Mouse (Mus musculus): ENCODE results near the gene Taf1b. TPM values are rescaled to one million over a fixed set of nuclear protein-coding genes. Genes with fewer than 3 reads are reported as not detected.
"Not testable (repeated sequence)": the region's sequence is repeated elsewhere in the genome, so short reads cannot be mapped to it uniquely, and the experiment has no call there.

Taf1b gene
- total and polyA plus RNA-seq, 3 experiments, result 26.6 to 49.6 (median 34.5) TPM

DNA sequence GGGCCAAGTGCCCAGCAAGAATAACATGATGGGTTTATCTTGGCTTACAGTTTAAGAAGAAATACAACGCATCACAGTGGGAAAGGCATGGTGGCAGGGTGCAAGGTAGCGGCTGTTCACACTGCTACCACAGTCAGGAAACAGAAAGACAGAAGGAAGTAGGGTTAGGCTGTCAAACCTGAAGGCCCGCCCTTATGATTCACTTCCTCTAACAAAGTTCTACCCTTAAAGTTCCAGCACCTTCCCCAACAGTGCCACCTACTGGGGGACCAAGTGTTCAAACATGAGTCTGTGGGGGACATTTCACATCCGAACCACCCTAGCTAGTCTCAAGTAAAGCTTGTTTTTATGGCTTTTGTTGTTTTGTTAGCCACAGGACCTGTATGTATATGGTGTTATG is 13.2 kb upstream of the Taf1b start:
- Histone ChIP-seq H3K4me3 (replicated peaks in 1 of 3; ENCODE audit: low read depth in 2 of 3, low read length in 2 of 3, poor library complexity in 1 of 3) (no peak overlapping the region), H3K9ac (ENCODE audit: insufficient read depth, low read depth) (no peak overlapping the region), H3K36me3 (replicated peaks in 1 of 2; ENCODE audit: control insufficient read depth in 1 of 2, insufficient read depth in 1 of 2, low read length in 1 of 2) (no peaks in the 10 kb centered on the region), H3K79me2 (replicated peaks; ENCODE audit: control insufficient read depth, extremely low read depth, insufficient read depth, poor library complexity, severe bottlenecking) (no peaks in the 10 kb centered on the region), H3K27me3 (replicated peaks) (no peaks in the 10 kb centered on the region), H3K9me3 (replicated peaks; ENCODE audit: low read length) (peaks cover 7% of the 10 kb centered on the region), H3K4me2 (ENCODE audit: insufficient read depth, low read depth, poor library complexity, severe bottlenecking) (no peak overlapping the region), H3K4me1 (ENCODE audit: control insufficient read depth in 1 of 2, insufficient read depth in 2 of 2) (no peaks in the 10 kb centered on the region), H3K27ac (ENCODE audit: insufficient read depth, low read depth) (no peak overlapping the region)
- dilution Hi-C loops (cut with MboI; ENCODE audit: extremely low pct_ligation_motif_present, extremely low pct_unique_long_range_greater_than_20kb, low sequenced_read_pairs) (no loop called here), in situ Hi-C loops (cut with MboI; ENCODE audit: low pct_ligation_motif_present, low pct_unique_long_range_greater_than_20kb, low sequenced_read_pairs) (loop anchor here (25.0 kb wide), 1 partner anchor 477 kb away; the partner anchor contains the start of gene Kidins220)
- TF ChIP-seq USF1 (IDR thresholded peaks at IDR 0.05; ENCODE audit: low read depth, low read length) (no peak), CTCF (conservative IDR thresholded peaks at IDR 0.05 in 1 of 2, IDR thresholded peaks at IDR 0.05 in 1 of 2; ENCODE audit: low read depth in 2 of 2, low read length in 2 of 2) (0 out of 4 replicates have a peak, but pooled peaks of 1 of the 2 experiments have one; percentile 3)
- DNase-seq (ENCODE audit: extremely low read depth), result no peak

GRCm38 (mm10) chr12:24486882-24487281 is 11.3 kb upstream of the Taf1b start:
- in situ Hi-C loops (cut with MboI; ENCODE audit: low pct_ligation_motif_present, low pct_unique_long_range_greater_than_20kb, low sequenced_read_pairs), result loop anchor here (25.0 kb wide), 1 partner anchor 475 kb away; the partner anchor contains the start of gene Kidins220
- DNase-seq (ENCODE audit: extremely low read depth), result no peak
- Histone ChIP-seq H3K27me3 (replicated peaks) (no peaks in the 10 kb centered on the region), H3K4me1 (ENCODE audit: control insufficient read depth in 1 of 2, insufficient read depth in 2 of 2) (no peaks in the 10 kb centered on the region), H3K9me3 (replicated peaks; ENCODE audit: low read length) (peaks cover 7% of the 10 kb centered on the region), H3K36me3 (replicated peaks in 1 of 2; ENCODE audit: control insufficient read depth in 1 of 2, insufficient read depth in 1 of 2, low read length in 1 of 2) (no peaks in the 10 kb centered on the region), H3K79me2 (replicated peaks; ENCODE audit: control insufficient read depth, extremely low read depth, insufficient read depth, poor library complexity, severe bottlenecking) (no peaks in the 10 kb centered on the region), H3K27ac (ENCODE audit: insufficient read depth, low read depth) (no peak overlapping the region), H3K4me3 (replicated peaks in 1 of 3; ENCODE audit: low read depth in 2 of 3, low read length in 2 of 3, poor library complexity in 1 of 3) (no peak overlapping the region), H3K9ac (ENCODE audit: insufficient read depth, low read depth) (no peak overlapping the region), H3K4me2 (ENCODE audit: insufficient read depth, low read depth, poor library complexity, severe bottlenecking) (no peak overlapping the region)
- TF ChIP-seq SIN3A (IDR thresholded peaks at IDR 0.05; ENCODE audit: low read length), result no peak
- TF ChIP-seq TCF12 (IDR thresholded peaks at IDR 0.05; ENCODE audit: low read depth, low read length), result no peak
- TF ChIP-seq MEF2A (IDR thresholded peaks at IDR 0.05; ENCODE audit: borderline replicate concordance, low read depth, low read length), result no peak
- no peak for TF ChIP-seq CTCF (conservative IDR thresholded peaks at IDR 0.05 in 1 of 2, IDR thresholded peaks at IDR 0.05 in 1 of 2; ENCODE audit: low read depth in 2 of 2, low read length in 2 of 2)
- TF ChIP-seq HCFC1 (IDR thresholded peaks at IDR 0.05; ENCODE audit: low read depth, low read length), result no peak
- TF ChIP-seq GABPA (IDR thresholded peaks at IDR 0.05; ENCODE audit: insufficient replicate concordance, low read depth, low read length), result no peak
- no peak for TF ChIP-seq JUN (IDR thresholded peaks at IDR 0.05; ENCODE audit: insufficient read depth, low read depth, low read length)
- no peak for TF ChIP-seq NRF1 (IDR thresholded peaks at IDR 0.05; ENCODE audit: low read depth, low read length)
- TF ChIP-seq KAT2A (IDR thresholded peaks at IDR 0.05; ENCODE audit: insufficient replicate concordance, low read length), result no peak
- TF ChIP-seq NELFE (IDR thresholded peaks at IDR 0.05; ENCODE audit: low read depth, low read length), result no peak
- TF ChIP-seq UBTF (IDR thresholded peaks at IDR 0.05; ENCODE audit: low read depth, low read length), result no peak
- no peak for TF ChIP-seq CHD2 (IDR thresholded peaks at IDR 0.05; ENCODE audit: low read length)
- no peak for TF ChIP-seq RCOR1 (conservative IDR thresholded peaks at IDR 0.05; ENCODE audit: low read depth, low read length)
- TF ChIP-seq E2F4 (IDR thresholded peaks at IDR 0.05; ENCODE audit: insufficient replicate concordance, low read depth, low read length), result no peak
- TF ChIP-seq BHLHE40 (IDR thresholded peaks at IDR 0.05; ENCODE audit: low read depth, low read length), result no peak
- dilution Hi-C loops (cut with MboI; ENCODE audit: extremely low pct_ligation_motif_present, extremely low pct_unique_long_range_greater_than_20kb, low sequenced_read_pairs), result no loop called here

DNA sequence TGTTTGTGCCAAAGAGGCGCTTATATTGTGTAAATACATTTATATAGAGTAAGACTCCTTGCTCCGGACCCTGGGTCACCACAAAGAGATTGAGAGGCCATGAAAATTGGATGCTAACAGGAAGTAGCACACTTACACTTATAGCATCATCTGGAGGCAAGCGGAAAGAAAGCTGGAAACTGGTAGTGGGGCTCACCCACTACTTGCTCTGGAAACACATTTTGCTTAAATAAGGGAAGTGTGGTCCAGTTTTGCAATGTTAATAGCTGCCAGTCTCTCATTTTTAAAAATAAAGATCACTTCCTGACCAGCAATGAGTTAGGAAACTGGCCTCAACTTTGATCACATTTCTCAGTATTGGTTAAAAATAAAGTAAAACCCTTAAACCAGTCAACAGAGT is 5.7 kb upstream of the Taf1b start:
- H3K27me3 ChIP-seq (replicated peaks); H3K9me3 ChIP-seq (replicated peaks; ENCODE audit: low read length); H3K79me2 ChIP-seq (replicated peaks; ENCODE audit: control insufficient read depth, extremely low read depth, insufficient read depth, poor library complexity, severe bottlenecking); H3K27ac ChIP-seq (ENCODE audit: insufficient read depth, low read depth); DNase-seq (ENCODE audit: extremely low read depth); dilution Hi-C loops (cut with MboI; ENCODE audit: extremely low pct_ligation_motif_present, extremely low pct_unique_long_range_greater_than_20kb, low sequenced_read_pairs); H3K4me3 ChIP-seq (replicated peaks in 1 of 3; ENCODE audit: low read depth in 2 of 3, low read length in 2 of 3, poor library complexity in 1 of 3); H3K4me1 ChIP-seq (ENCODE audit: control insufficient read depth in 1 of 2, insufficient read depth in 2 of 2); H3K36me3 ChIP-seq (replicated peaks in 1 of 2; ENCODE audit: control insufficient read depth in 1 of 2, insufficient read depth in 1 of 2, low read length in 1 of 2): not testable (repeated sequence)
- in situ Hi-C loops (cut with MboI; ENCODE audit: low pct_ligation_motif_present, low pct_unique_long_range_greater_than_20kb, low sequenced_read_pairs), result loop anchor here (25.0 kb wide), 1 partner anchor 470 kb away; the partner anchor contains the start of gene Kidins220
- Histone ChIP-seq H3K4me2 (ENCODE audit: insufficient read depth, low read depth, poor library complexity, severe bottlenecking) (peak overlapping the region; percentile 29; the same call in 1 of the 2 replicates), H3K9ac (ENCODE audit: insufficient read depth, low read depth) (peak overlapping the region; percentile 33)

All from CH12.LX (cell line).